Comparison of ENCODE assay signal across 23 mouse cellular contexts in genomic region chr4:101579517-101579916, GRCm38 (mm10).
DNase-seq lines count a peak whose midpoint lies in the region; ATAC-seq and TF ChIP-seq lines count a peak whose summit lies in the region.
"Had no signal": no experiment of that assay in that cellular context is flagged by ENCODE, and none has a peak within 500 bp of the region (broad histone marks: within the 10 kb centered on the region; RNA-seq: fewer than 3 reads in every experiment).

No protein-coding gene starts in this region.

- H3K4me2 ChIP-seq in midbrain, postnatal 0 days (ENCODE audit: low read depth, low read length, poor library complexity, severe bottlenecking) = no peak overlapping the region
- no peak overlapping the region for H3K4me2 ChIP-seq in midbrain, embryonic 15.5 days
- H3K4me2 ChIP-seq: embryonic facial prominence, embryonic 12.5 days; forebrain, embryonic 13.5 days; forebrain, embryonic 15.5 days had no signal

- H3K27me3 ChIP-seq in cerebellum, adult 2 months (ENCODE audit: control insufficient read depth, insufficient read depth, low read length) = no peaks in the 10 kb centered on the region
- H3K27me3 ChIP-seq in midbrain, postnatal 0 days (ENCODE audit: insufficient read depth, low read length) = no peaks in the 10 kb centered on the region
- no peaks in the 10 kb centered on the region for H3K27me3 ChIP-seq in midbrain, embryonic 15.5 days (replicated peaks)
- H3K27me3 ChIP-seq: CH12.LX; embryonic facial prominence, embryonic 12.5 days; forebrain, embryonic 13.5 days; forebrain, embryonic 15.5 days; Patski had no signal

- H3K36me3 ChIP-seq in midbrain, postnatal 0 days (ENCODE audit: insufficient read depth, low read length) = no peaks in the 10 kb centered on the region
- H3K36me3 ChIP-seq in midbrain, embryonic 15.5 days (replicated peaks) = no peaks in the 10 kb centered on the region
- H3K36me3 ChIP-seq: embryonic facial prominence, embryonic 10.5 days; embryonic facial prominence, embryonic 12.5 days; forebrain, embryonic 15.5 days; G1E had no signal

- TF ChIP-seq POLR2A in cerebellum, adult 2 months (IDR thresholded peaks at IDR 0.05; ENCODE audit: borderline replicate concordance, insufficient read depth, low read length) = no peak

- ATAC-seq in midbrain, postnatal 0 days (ENCODE audit: low FRiP score) = 0 out of 2 replicates have a peak, but pooled peaks have one; percentile 9
- no peak for ATAC-seq in midbrain, embryonic 15.5 days (replicated peaks)
- ATAC-seq: activated CD4-positive, CD25-positive, alpha-beta regulatory T cell, adult 4 months; CD4-positive, CD25-positive, alpha-beta regulatory T cell, adult 4 months; forebrain, embryonic 13.5 days; forebrain, embryonic 15.5 days; Patski had no signal

- no peak for TF ChIP-seq CTCF in cerebellum, adult 2 months (IDR thresholded peaks at IDR 0.05; ENCODE audit: borderline replicate concordance, insufficient read depth, low read depth, low read length)
- TF ChIP-seq CTCF in layer of hippocampus, adult 2 months (conservative IDR thresholded peaks at IDR 0.05) = no peak
- no peak for TF ChIP-seq CTCF in midbrain, postnatal 0 days (IDR thresholded peaks at IDR 0.05)

- WGBS in cerebellum, adult 2 months = 64% methylated on average over 5 of the region's 5 CpGs
- WGBS in midbrain, postnatal 0 days = 85% methylated on average over 5 of the region's 5 CpGs
- WGBS in midbrain, embryonic 15.5 days = 83% methylated on average over 5 of the region's 5 CpGs

- H3K9ac ChIP-seq in midbrain, postnatal 0 days (replicated peaks; ENCODE audit: low read length, poor library complexity, severe bottlenecking) = no peak overlapping the region
- no peak overlapping the region for H3K9ac ChIP-seq in midbrain, embryonic 15.5 days
- H3K9ac ChIP-seq: embryonic facial prominence, embryonic 12.5 days; forebrain, embryonic 13.5 days; forebrain, embryonic 15.5 days had no signal

- peak overlapping the region; percentile 28; the same call in 1 of the 2 replicates for H3K27ac ChIP-seq in cerebellum, adult 2 months (ENCODE audit: insufficient read depth, low read length)
- peak overlapping the region; percentile 53; the same call in 1 of the 2 replicates for H3K27ac ChIP-seq in layer of hippocampus, adult 2 months
- H3K27ac ChIP-seq in midbrain, postnatal 0 days (ENCODE audit: low read depth, low read length) = no peak overlapping the region
- H3K27ac ChIP-seq in midbrain, embryonic 15.5 days = no peak overlapping the region
- H3K27ac ChIP-seq: embryonic facial prominence, embryonic 10.5 days; embryonic facial prominence, embryonic 12.5 days; forebrain, embryonic 13.5 days; forebrain, embryonic 15.5 days had no signal

- no peak overlapping the region for H3K4me3 ChIP-seq in cerebellum, adult 2 months (replicated peaks; ENCODE audit: insufficient read depth, low read depth, low read length)
- H3K4me3 ChIP-seq in layer of hippocampus, adult 2 months = no peak overlapping the region
- no peak overlapping the region for H3K4me3 ChIP-seq in midbrain, postnatal 0 days (ENCODE audit: low read depth, low read length)
- no peak overlapping the region for H3K4me3 ChIP-seq in midbrain, embryonic 15.5 days
- H3K4me3 ChIP-seq: embryonic facial prominence, embryonic 10.5 days; embryonic facial prominence, embryonic 12.5 days; forebrain, embryonic 13.5 days; forebrain, embryonic 15.5 days had no signal

- H3K9me3 ChIP-seq in midbrain, postnatal 0 days (ENCODE audit: low read length) = no peaks in the 10 kb centered on the region
- H3K9me3 ChIP-seq in midbrain, embryonic 15.5 days = no peaks in the 10 kb centered on the region
- H3K9me3 ChIP-seq: embryonic facial prominence, embryonic 10.5 days; embryonic facial prominence, embryonic 12.5 days; forebrain, embryonic 13.5 days; forebrain, embryonic 15.5 days; G1E had no signal

- H3K4me1 ChIP-seq in cerebellum, adult 2 months (ENCODE audit: control insufficient read depth, insufficient read depth, low read length) = peaks cover 34% of the 10 kb centered on the region
- no peaks in the 10 kb centered on the region; the same call in 1 of the 2 replicates for H3K4me1 ChIP-seq in midbrain, postnatal 0 days (ENCODE audit: insufficient read depth, low read length)
- peaks cover 13% of the 10 kb centered on the region; the same call in 1 of the 2 replicates for H3K4me1 ChIP-seq in midbrain, embryonic 15.5 days
- H3K4me1 ChIP-seq: embryonic facial prominence, embryonic 10.5 days; embryonic facial prominence, embryonic 12.5 days had no signal

- no peak for DNase-seq in cerebellum, adult 2 months
- DNase-seq in cerebellum, adult 11 months = no peak
- DNase-seq in heart, adult 11 months = peak; percentile 62
- no peak for DNase-seq in heart, adult 8-10 months (ENCODE audit: low spot score)
- no peak for DNase-seq in layer of hippocampus, adult 2 months (ENCODE audit: low spot score in 2 of 2)
- DNase-seq in layer of hippocampus, adult 8-10 months (ENCODE audit: low spot score in 2 of 2) = no peak
- no peak for DNase-seq in midbrain, postnatal 0 days (ENCODE audit: low spot score)
- DNase-seq: adrenal gland, adult 8-10 months; adrenal gland, postnatal 14 days; adrenal gland, postnatal 36 days; B cell, adult 2 months; cerebellum, postnatal 10 days; cerebellum, postnatal 25 days had no signal

Comparison
In these comparisons a context has a peak if more than half of its experiments do, and no peak if none do; other contexts are left out.
1. H3K27ac ChIP-seq: peak in cerebellum, adult 2 months (single experiment) and layer of hippocampus, adult 2 months (single experiment); none in midbrain, postnatal 0 days (single experiment) and midbrain, embryonic 15.5 days (single experiment).